Mouse (Mus musculus) lung, adult 2 months (tissue): ENCODE results near the gene Smim8. TPM values are rescaled to one million over a fixed set of nuclear protein-coding genes. Genes with fewer than 3 reads are reported as not detected.
A peak's percentile ranks its signal among the peaks of the same experiment; 100 is the strongest.

Source experiments
- DNase-seq: peaks from one replicate; pipeline ENCODE4 v3.0.0; 2022
- H3K4me1 ChIP-seq: fragments of 200-500 bp; 2 replicates; pipeline ENCODE4 v1.6.1; 2011; ENCODE audit warnings: low read length; ENCODE audit not compliant: control insufficient read depth, insufficient read depth
- H3K4me3 ChIP-seq: fragments of 200-500 bp; replicated peaks from 2 replicates; pipeline ENCODE3; 2011; ENCODE audit warnings: low read depth, mild to moderate bottlenecking, control low read depth, low read length; ENCODE audit errors: extremely low read depth
- CTCF ChIP-seq: fragments of 200-500 bp; IDR thresholded peaks from 2 replicates; pipeline ENCODE4 v1.5.1; 2011; ENCODE audit warnings: mild to moderate bottlenecking, low read length, control low read depth; ENCODE audit not compliant: insufficient read depth
- POLR2A ChIP-seq: fragments of 200-500 bp; IDR thresholded peaks from 2 replicates; pipeline ENCODE4 v1.6.1; 2011; ENCODE audit warnings: low read depth, mild to moderate bottlenecking, control low read depth, low read length, borderline replicate concordance; ENCODE audit errors: extremely low read depth
- WGBS: fragments of 180-500 bp; shearing (Covaris S2); methylation state at CpG from one replicate; pipeline ENCODE4 v1.1.7; 2018; 5-methylcytosine and 5-hydroxymethylcytosine counted together
- polyA plus RNA-seq: library from polyadenylated mRNA; depleted of rRNA; stranded (reverse); fragments of >200 nt; gene quantifications from 2 replicates; pipeline ENCODE4 v1.2.3, GENCODE M21; 2012; rRNA removed

Smim8 gene
- polyA plus RNA-seq, result 1.9 and 3.1 TPM in 2 replicates

GRCm38 (mm10) chr4:34777677-34778527 is at the start of gene Smim8:
Gene Smim8, minus strand, starts transcription at chr4:34778423.
- H3K4me1 ChIP-seq, result no peaks in the 10 kb centered on the region
- peak; percentile 90 for DNase-seq
- TF ChIP-seq CTCF (peak; percentile 61), POLR2A (peak; percentile 83; the same call in 1 of the 2 replicates)
- H3K4me3 ChIP-seq, result peak within 1 kb of the TSS; percentile 79
- WGBS, result 4% methylated on average over 40 of the region's 40 CpGs

DNA sequence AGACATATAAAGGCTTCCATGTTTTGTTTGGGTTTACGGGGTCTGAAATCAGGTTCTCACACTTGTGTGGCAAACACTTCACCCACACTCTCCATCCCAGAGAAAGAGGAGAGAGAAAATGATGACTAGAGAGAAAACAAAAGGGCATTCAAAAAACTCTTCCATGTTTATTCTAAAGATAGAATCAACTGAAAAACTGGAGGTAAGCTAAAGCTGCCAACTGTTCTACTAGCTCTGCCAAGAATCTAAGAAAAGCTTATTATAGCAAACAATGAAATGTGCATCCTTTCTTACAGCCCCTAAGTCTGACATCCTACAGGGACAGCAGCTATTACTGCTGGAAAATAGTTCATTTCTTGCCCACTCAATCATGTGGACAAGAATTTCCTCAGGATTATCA is 45.7 kb upstream of the Smim8 start:
- Histone ChIP-seq H3K4me1 (no peaks in the 10 kb centered on the region; the same call in 1 of the 2 replicates), H3K4me3 (no peak overlapping the region)
- WGBS, result 83% methylated on average over 1 of the region's 1 CpGs
- TF ChIP-seq POLR2A, result no peak
- no peak for TF ChIP-seq CTCF
- DNase-seq, result no peak

GRCm38 (mm10) chr4:34819904-34820303 is 41.7 kb upstream of the Smim8 start:
- WGBS, result 89% methylated on average over 4 of the region's 4 CpGs
- DNase-seq, result no peak
- TF ChIP-seq CTCF, result no peak
- TF ChIP-seq POLR2A, result no peak
- no peak overlapping the region for H3K4me3 ChIP-seq
- H3K4me1 ChIP-seq, result peaks cover 4% of the 10 kb centered on the region

DNA sequence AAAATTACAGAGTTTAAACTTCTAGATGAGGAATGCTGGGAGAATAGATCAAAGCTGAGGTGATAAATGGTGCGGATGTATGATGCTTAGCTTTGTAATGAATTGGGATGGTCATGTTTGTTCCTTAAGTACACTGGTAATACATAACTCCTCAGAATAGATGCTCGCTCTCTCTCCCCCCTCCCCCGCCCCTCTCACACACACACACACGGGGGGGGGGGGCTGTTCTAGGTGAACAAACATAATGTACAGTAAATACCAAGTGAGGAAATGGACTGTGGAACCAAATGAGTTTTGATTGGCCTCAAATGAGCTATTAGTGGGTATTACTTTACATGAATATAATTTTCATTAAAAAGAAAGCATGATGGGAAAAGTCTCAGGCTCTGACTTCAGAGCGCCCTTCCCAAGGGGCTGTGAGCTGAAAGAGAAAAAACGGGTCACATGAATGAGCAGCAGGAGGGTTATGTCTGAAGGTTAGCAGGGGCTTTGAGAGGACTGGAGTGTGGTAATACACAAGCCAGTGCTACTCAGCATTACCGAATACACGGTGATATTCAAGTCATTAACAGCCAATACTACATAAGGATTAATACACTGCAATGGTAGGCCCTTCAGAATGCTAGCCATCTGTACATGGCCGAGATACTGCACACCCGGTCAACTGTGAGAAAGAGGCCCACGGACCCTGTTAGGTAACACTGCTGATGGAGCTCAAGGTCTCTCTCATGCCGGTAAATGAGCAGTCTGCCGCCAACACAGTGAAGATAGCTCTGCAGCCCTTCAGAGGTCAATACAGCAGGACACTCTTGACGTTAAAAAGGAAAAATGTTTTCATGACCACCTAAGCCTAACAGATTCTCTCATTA is 23.2 kb upstream of the Smim8 start:
- Histone ChIP-seq H3K4me1 (no peaks in the 10 kb centered on the region; the same call in 1 of the 2 replicates), H3K4me3 (no peak overlapping the region)
- WGBS, result 88% methylated on average over 14 of the region's 14 CpGs
- TF ChIP-seq POLR2A, result no peak
- TF ChIP-seq CTCF, result no peak
- DNase-seq, result no peak

GRCm38 (mm10) chr4:34798005-34798404 is 19.8 kb upstream of the Smim8 start:
- Histone ChIP-seq H3K4me3 (no peak overlapping the region), H3K4me1 (no peaks in the 10 kb centered on the region)
- 82% methylated on average over 2 of the region's 2 CpGs for WGBS
- no peak for DNase-seq
- no peak for TF ChIP-seq POLR2A

GRCm38 (mm10) chr4:34797294-34797983 is 19.2 kb upstream of the Smim8 start:
- no peaks in the 10 kb centered on the region for H3K4me1 ChIP-seq
- 58% methylated on average over 8 of the region's 8 CpGs for WGBS
- no peak for TF ChIP-seq CTCF
- no peak for TF ChIP-seq POLR2A
- no peak for DNase-seq
- H3K4me3 ChIP-seq, result no peak overlapping the region

- TF ChIP-seq CTCF, result no peak
- TF ChIP-seq POLR2A, result no peak
- DNase-seq, result no peak
- WGBS, result 86% methylated on average over 5 of the region's 5 CpGs
- no peak overlapping the region for H3K4me3 ChIP-seq
- H3K4me1 ChIP-seq, result no peaks in the 10 kb centered on the region
Measured at GRCm38 (mm10) chr4:34796294-34796693, 18.1 kb upstream of the Smim8 start.

DNA sequence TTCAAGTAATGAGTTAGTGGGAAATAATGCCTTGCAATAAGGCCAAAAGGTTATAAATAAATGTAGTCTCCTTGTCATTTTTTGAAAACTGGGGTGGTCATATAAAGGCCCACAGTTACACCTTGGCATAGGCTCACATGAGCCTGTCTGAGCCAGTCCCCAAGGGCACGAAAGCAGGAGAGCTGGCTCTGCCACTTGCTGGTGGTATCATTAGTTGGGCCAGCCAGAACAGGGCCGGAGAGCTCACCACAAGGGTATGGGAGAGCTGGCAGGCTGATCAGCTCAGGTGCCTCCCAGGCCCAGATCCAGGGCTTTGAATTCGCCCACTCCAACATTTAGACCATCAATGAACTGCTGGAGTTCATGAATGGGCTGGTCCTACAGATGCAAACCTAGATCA is 8.3 kb upstream of the Smim8 start:
- 73% methylated on average over 3 of the region's 3 CpGs for WGBS
- TF ChIP-seq POLR2A (no peak), CTCF (no peak)
- DNase-seq, result no peak

DNA sequence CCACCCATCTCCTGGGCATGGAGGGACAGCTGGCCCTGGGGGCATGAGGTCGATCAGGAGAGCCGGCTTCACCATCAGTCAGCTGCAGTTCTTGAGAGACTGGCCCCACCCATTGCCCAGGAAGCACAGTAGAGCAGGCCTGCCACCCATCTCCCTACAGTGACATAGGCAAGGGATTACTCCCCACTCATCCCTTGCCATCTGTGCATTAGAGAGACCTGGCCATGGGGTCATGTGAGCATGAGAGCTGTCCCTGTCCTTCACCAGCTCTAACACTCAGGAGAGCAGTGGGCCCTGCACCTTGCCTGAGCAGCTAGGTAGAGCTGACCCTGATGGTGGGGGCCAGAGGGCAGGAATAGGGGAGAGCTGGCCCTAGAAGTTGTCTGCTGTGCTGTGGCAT is 7.4 kb upstream of the Smim8 start:
- no peak for DNase-seq
- WGBS, result 64% methylated on average over 2 of the region's 2 CpGs
- H3K4me1 ChIP-seq, result no peaks in the 10 kb centered on the region
- H3K4me3 ChIP-seq, result no peak overlapping the region
- TF ChIP-seq POLR2A, result no peak
- no peak for TF ChIP-seq CTCF

More for the DNA sequence above, 8.3 kb upstream of the Smim8 start:
- H3K4me1 ChIP-seq, result no peaks in the 10 kb centered on the region
- H3K4me3 ChIP-seq, result no peak overlapping the region

GRCm38 (mm10) chr4:34784865-34785264 is 6.6 kb upstream of the Smim8 start:
- Histone ChIP-seq H3K4me1 (no peaks in the 10 kb centered on the region), H3K4me3 (no peak overlapping the region)
- WGBS, result 52% methylated on average over 5 of the region's 5 CpGs
- TF ChIP-seq CTCF, result peak; percentile 51
- TF ChIP-seq POLR2A, result no peak
- no peak for DNase-seq
